Mouse (Mus musculus): ENCODE data around the gene Blvra. TPM values are rescaled to one million over a fixed set of nuclear protein-coding genes. Genes with fewer than 3 reads are reported as not detected.
"Not testable (repeated sequence)": the region's sequence is repeated elsewhere in the genome, so short reads cannot be mapped to it uniquely, and the experiment has no call there.

The Blvra gene
- total RNA-seq (2021) = 33.6 and 33.7 TPM in 2 replicates
- long read RNA-seq, experiment 1, transcript Blvra-201 (8 exons, 1,160 nt) = major isoform, 31 of 58 reads
- long read RNA-seq, experiment 1, partial matches to known transcripts = 3 of 58 reads
- long read RNA-seq, experiment 1, other reads (novel, unspliced or antisense) = 24 of 58 reads
- long read RNA-seq, experiment 2, transcript Blvra-201 (8 exons, 1,160 nt) = major isoform, 24 of 45 reads
- long read RNA-seq, experiment 2, partial matches to known transcripts = 3 of 45 reads
- long read RNA-seq, experiment 2, other reads (novel, unspliced or antisense) = 18 of 45 reads

- peak; percentile 92 for DNase-seq
Measured at GRCm38 (mm10) chr2:127070435-127070841, at the start of gene Blvra. Blvra (plus strand) TSS chr2:127070665.

- no peak for DNase-seq
Measured at GRCm38 (mm10) chr2:127035006-127035605, 35.4 kb upstream of the Blvra start.

- peak; percentile 85 for DNase-seq
Measured at GRCm38 (mm10) chr2:127037299-127037698, 33.2 kb upstream of the Blvra start.

- no peak for DNase-seq
Measured at GRCm38 (mm10) chr2:127061471-127061870, 9.0 kb upstream of the Blvra start.

- no peak for DNase-seq
Measured at GRCm38 (mm10) chr2:127068806-127069205, 1.7 kb upstream of the Blvra start.

- DNase-seq = peak; percentile 24
Measured at GRCm38 (mm10) chr2:127069781-127070434, 557 bp upstream of the Blvra start.

- DNase-seq = no peak
Measured at GRCm38 (mm10) chr2:127070879-127071278, 414 bp downstream of the Blvra start.

- DNase-seq = no peak
Measured at GRCm38 (mm10) chr2:127074116-127074515, 3.7 kb downstream of the Blvra start.

GRCm38 (mm10) chr2:127077611-127078010 lies 7.1 kb downstream of the Blvra start:
- no peak for DNase-seq

- DNase-seq = not testable (repeated sequence)
Measured at GRCm38 (mm10) chr2:127079066-127079465, 8.6 kb downstream of the Blvra start.

- no peak for DNase-seq
Measured at GRCm38 (mm10) chr2:127079881-127080590, 9.6 kb downstream of the Blvra start.

GRCm38 (mm10) chr2:127080591-127081218 lies 10.2 kb downstream of the Blvra start:
- no peak for DNase-seq

GRCm38 (mm10) chr2:127086235-127086634 lies 15.8 kb downstream of the Blvra start:
- DNase-seq = no peak

GRCm38 (mm10) chr2:127090151-127090550 lies 19.7 kb downstream of the Blvra start:
- not testable (repeated sequence) for DNase-seq

- DNase-seq = no peak
Measured at GRCm38 (mm10) chr2:127092000-127092399, 21.5 kb downstream of the Blvra start.

- no peak for DNase-seq
Measured at GRCm38 (mm10) chr2:127108986-127109385, 38.5 kb downstream of the Blvra start.

- peak; percentile 28 for DNase-seq
Measured at GRCm38 (mm10) chr2:127121591-127122235, 51.2 kb downstream of the Blvra start.

GRCm38 (mm10) chr2:127128926-127129325 lies 58.5 kb downstream of the Blvra start:
- DNase-seq = no peak

- DNase-seq = no peak
Measured at GRCm38 (mm10) chr2:127131353-127131752, 60.9 kb downstream of the Blvra start.

- DNase-seq = peak; percentile 96
Measured at GRCm38 (mm10) chr2:127133621-127134461, 63.4 kb downstream of the Blvra start, which contains the start of gene Ncaph. Ncaph (minus strand) TSS chr2:127133954.

GRCm38 (mm10) chr2:127135255-127135654 lies 64.8 kb downstream of the Blvra start:
- DNase-seq = not testable (repeated sequence)

Measured in adrenal gland, postnatal 14 days (tissue).